Mouse (Mus musculus) right cerebral cortex, postnatal 10 days (tissue): ENCODE results near the gene Olfr835.

Experiments
- DNase-seq, 2 experiments: peaks; one replicate each; pipeline ENCODE4 v3.0.0; 2021; ENCODE audit warnings: low spot score in 2 of 2

The Olfr835 gene

GRCm38 (mm10) chr9:19032435-19032834, at the start of gene Olfr835:
TSS of gene Olfr835 (plus strand) at chr9:19032735.
- DNase-seq, result no peak

DNA sequence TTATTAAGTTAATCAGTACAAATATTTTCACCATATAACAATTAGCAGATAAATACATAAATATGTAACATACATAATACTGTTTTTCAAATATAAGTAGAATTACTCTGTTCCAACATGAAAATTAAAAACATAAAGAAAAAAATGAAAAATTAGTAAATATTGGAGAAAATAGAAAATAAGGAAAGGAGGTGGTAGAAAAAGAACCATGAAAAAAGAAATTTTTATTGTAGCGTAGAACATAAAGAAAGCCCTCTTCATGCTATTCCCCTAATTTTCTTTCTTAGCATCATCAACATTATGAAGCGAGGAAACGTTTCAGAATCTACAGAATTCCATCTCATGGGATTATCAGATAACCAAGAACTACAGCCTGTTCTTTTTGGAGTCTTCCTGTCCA, 44.8 kb upstream of the Olfr835 start, which contains the start of gene Olfr834:
Gene Olfr834, plus strand, starts transcription at position 301 of the 400 bp plus-strand sequence.
- no peak for DNase-seq

- no peak for DNase-seq
These were observed 52.5 kb downstream of the Olfr835 start for GRCm38 (mm10) chr9:19084986-19085385.
